Mouse (Mus musculus) liver, adult 2 months (tissue): ENCODE data around the gene Mpp6. TPM values are rescaled to one million over a fixed set of nuclear protein-coding genes. Genes with fewer than 3 reads are reported as not detected.

Experiments used
- DNase-seq: peaks from one replicate; pipeline ENCODE4 v3.0.0-alpha.2; 2011; ENCODE audit warnings: low read depth, low spot score; ENCODE audit errors: extremely low read depth
- H3K27ac ChIP-seq: fragments of 200-500 bp; replicated peaks from 2 replicates; pipeline ENCODE4 v1.5.1; 2012; ENCODE audit warnings: low read depth, mild to moderate bottlenecking, control low read depth, inconsistent platforms, low read length; ENCODE audit not compliant: insufficient read depth
- H3K27me3 ChIP-seq: fragments of 200-500 bp; 2 replicates; pipeline ENCODE4 v1.6.1; 2012; ENCODE audit warnings: mild to moderate bottlenecking, moderate library complexity, low read length, inconsistent platforms; ENCODE audit not compliant: control insufficient read depth, insufficient read depth
- H3K36me3 ChIP-seq: fragments of 200-500 bp; 2 replicates; pipeline ENCODE4 v1.6.1; 2012; ENCODE audit warnings: low read length, inconsistent platforms; ENCODE audit not compliant: control insufficient read depth, insufficient read depth
- H3K4me1 ChIP-seq: fragments of 200-500 bp; 2 replicates; pipeline ENCODE4 v1.6.1; 2011; ENCODE audit warnings: low read length; ENCODE audit not compliant: control insufficient read depth, insufficient read depth
- H3K4me3 ChIP-seq: fragments of 200-500 bp; 2 replicates; pipeline ENCODE4 v1.5.1; 2011; ENCODE audit warnings: low read depth, mild to moderate bottlenecking, control low read depth, low read length, moderate library complexity; ENCODE audit not compliant: insufficient read depth
- H3K79me2 ChIP-seq: fragments of 200-500 bp; 2 replicates; pipeline ENCODE4 v1.6.1; 2012; ENCODE audit warnings: inconsistent platforms, mild to moderate bottlenecking, low read length, moderate library complexity; ENCODE audit not compliant: control insufficient read depth, insufficient read depth
- H3K9ac ChIP-seq: fragments of 200-500 bp; 2 replicates; pipeline ENCODE4 v1.6.1; 2012; ENCODE audit warnings: low read depth, mild to moderate bottlenecking, control low read depth, inconsistent platforms, low read length
- CTCF ChIP-seq: fragments of 200-500 bp; IDR thresholded peaks from 2 replicates; pipeline ENCODE4 v1.5.1; 2011; ENCODE audit warnings: low read depth, low read length, control low read depth
- POLR2A ChIP-seq: fragments of 200-500 bp; IDR thresholded peaks from 2 replicates; pipeline ENCODE4 v1.6.1; 2011; ENCODE audit warnings: low read length, control low read depth; ENCODE audit not compliant: insufficient read depth; ENCODE audit errors: extremely low read depth
- WGBS: fragments of 180-500 bp; shearing (Covaris S2); methylation state at CpG from one replicate; pipeline ENCODE4 v1.1.7; 2018; 5-methylcytosine and 5-hydroxymethylcytosine counted together
- polyA plus RNA-seq: library from polyadenylated mRNA; depleted of rRNA; stranded (reverse); fragments of >200 nt; gene quantifications from 2 replicates; pipeline ENCODE4 v1.2.3, GENCODE M21; 2012
- total RNA-seq: library from RNA; depleted of rRNA; stranded (reverse); fragments of >200 nt; gene quantifications from 2 replicates; pipeline ENCODE4 v1.2.3, GENCODE M21; 2014

Gene Mpp6
- total and polyA plus RNA-seq, 2 experiments = 17.9 to 68.2 TPM

DNA sequence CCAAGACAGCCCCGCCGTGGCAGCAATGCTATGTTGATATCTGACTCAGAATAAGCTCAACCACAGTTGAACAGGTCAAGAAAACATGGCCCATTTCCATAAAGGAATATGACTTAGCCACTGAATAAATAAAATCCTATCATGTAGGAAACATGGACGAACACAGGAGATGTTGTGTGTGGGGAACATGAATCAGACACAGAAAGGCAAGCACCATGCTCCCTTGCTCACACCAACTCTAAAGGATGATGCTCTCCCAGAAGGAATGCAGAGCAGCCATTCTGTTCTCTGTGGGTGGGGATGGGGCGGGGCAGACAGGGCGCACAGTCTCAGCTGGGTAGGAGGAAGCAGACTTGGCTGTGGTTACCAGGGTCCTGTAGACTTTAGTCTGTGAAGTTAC lies 115.2 kb downstream of the Mpp6 start:
- TF ChIP-seq CTCF (no peak), POLR2A (no peak)
- DNase-seq = no peak
- no peaks in the 10 kb centered on the region for H3K36me3 ChIP-seq

DNA sequence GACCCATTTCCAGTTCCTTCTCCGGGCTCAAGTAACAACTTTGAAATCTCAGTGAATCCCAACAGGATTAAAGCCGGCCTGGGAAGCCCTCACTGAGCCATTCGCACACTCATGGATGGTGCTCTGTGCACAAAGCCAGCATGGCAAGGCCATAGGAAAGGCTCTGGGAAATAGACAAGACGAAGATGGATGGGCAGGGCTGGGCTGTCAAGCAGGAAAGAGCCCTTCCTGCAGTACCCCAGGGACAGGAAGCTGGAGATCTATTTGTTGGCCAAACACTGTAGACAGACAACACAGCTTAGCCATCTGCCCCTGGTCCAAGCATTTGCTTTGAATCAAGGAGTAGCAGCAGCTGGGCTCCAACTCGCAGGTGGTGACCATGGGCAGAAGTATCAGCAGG lies 118.1 kb downstream of the Mpp6 start:
- Histone ChIP-seq H3K27me3 (no peaks in the 10 kb centered on the region), H3K36me3 (no peaks in the 10 kb centered on the region), H3K79me2 (no peaks in the 10 kb centered on the region), H3K27ac (no peak overlapping the region), H3K4me1 (no peaks in the 10 kb centered on the region), H3K4me3 (no peak overlapping the region), H3K9ac (no peak overlapping the region)
- no peak for DNase-seq
- TF ChIP-seq POLR2A = no peak
- no peak for TF ChIP-seq CTCF
- 81% methylated on average over 5 of the region's 5 CpGs for WGBS

More for the DNA sequence above, 115.2 kb downstream of the Mpp6 start:
- WGBS = 97% methylated on average over 5 of the region's 5 CpGs
- H3K4me1 ChIP-seq = no peaks in the 10 kb centered on the region
- no peak overlapping the region for H3K9ac ChIP-seq
- H3K27me3 ChIP-seq = no peaks in the 10 kb centered on the region
- H3K4me3 ChIP-seq = no peak overlapping the region
- no peaks in the 10 kb centered on the region for H3K79me2 ChIP-seq
- H3K27ac ChIP-seq = no peak overlapping the region

DNA sequence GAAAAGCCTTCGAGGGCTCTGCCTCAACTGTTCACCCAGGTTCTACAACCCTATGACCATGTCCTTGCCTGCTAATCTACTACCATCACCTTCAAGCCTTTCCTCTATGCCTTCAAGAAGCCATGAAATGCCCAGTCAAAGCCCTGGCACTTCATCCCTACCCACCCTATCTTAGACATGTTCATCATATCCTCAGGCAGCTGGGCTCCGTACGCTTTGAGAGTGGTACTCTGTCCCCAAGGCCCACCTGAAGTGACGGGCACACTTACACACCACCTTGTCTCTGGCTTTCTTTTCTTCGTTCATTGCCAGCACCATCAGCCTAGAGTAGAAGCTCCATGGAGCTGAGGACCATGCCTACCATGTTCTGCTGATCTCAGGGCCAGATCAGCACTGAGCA lies 121.2 kb downstream of the Mpp6 start:
- Histone ChIP-seq H3K36me3 (no peaks in the 10 kb centered on the region), H3K4me1 (no peaks in the 10 kb centered on the region), H3K27ac (no peak overlapping the region), H3K79me2 (no peaks in the 10 kb centered on the region), H3K9ac (no peak overlapping the region), H3K27me3 (no peaks in the 10 kb centered on the region), H3K4me3 (no peak overlapping the region)
- DNase-seq = no peak
- TF ChIP-seq CTCF = no peak
- TF ChIP-seq POLR2A = no peak
- WGBS = 89% methylated on average over 5 of the region's 5 CpGs

DNA sequence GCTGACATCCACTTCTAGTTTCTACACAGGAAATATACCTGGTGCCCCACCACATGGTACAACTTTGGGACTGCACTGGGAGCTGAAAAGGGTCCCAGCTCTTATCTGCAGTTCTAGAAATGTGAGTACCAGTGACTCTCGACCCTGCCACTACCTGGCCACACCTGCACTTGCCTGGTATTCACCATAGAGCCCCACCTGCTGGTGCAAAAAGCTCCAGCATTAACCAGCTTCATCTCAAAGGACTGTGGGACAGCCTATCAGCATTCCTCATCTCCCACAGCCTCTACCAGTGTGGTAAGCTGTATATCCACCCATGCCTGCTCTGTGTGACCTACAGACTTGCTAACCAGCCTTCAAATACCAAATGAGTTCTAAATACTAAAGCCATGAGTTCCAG lies 122.9 kb downstream of the Mpp6 start:
- Histone ChIP-seq H3K36me3 (no peaks in the 10 kb centered on the region), H3K4me3 (no peak overlapping the region), H3K27me3 (no peaks in the 10 kb centered on the region), H3K4me1 (no peaks in the 10 kb centered on the region), H3K79me2 (no peaks in the 10 kb centered on the region), H3K9ac (no peak overlapping the region), H3K27ac (no peak overlapping the region)
- no peak for DNase-seq
- TF ChIP-seq CTCF = no peak
- TF ChIP-seq POLR2A = no peak
- WGBS = 61% methylated on average over 1 of the region's 1 CpGs

DNA sequence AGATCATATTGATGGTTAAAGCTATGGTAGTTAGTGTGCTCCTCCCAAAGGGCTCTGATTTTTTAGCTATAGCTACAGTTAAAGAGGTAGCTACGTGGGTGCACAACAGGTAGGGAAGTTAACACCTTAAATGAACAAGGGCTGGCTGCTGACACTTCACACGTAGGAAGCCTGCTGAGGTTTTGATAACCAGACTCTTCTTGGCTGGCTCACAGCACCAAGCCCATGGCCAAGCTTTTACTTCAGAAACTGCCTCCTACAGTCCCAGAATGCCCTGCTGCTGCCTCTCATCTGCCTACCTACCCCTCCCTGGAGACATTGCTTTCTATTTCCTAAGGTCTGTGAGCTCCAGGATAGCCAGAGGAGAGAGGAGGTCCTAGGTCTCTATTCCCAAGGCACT lies 127.9 kb downstream of the Mpp6 start:
- Histone ChIP-seq H3K36me3 (no peaks in the 10 kb centered on the region), H3K9ac (no peak overlapping the region), H3K79me2 (no peaks in the 10 kb centered on the region), H3K27ac (no peak overlapping the region), H3K4me1 (no peaks in the 10 kb centered on the region), H3K27me3 (no peaks in the 10 kb centered on the region), H3K4me3 (no peak overlapping the region)
- no peak for DNase-seq
- 72% methylated on average over 2 of the region's 2 CpGs for WGBS
- TF ChIP-seq POLR2A (no peak), CTCF (no peak)

DNA sequence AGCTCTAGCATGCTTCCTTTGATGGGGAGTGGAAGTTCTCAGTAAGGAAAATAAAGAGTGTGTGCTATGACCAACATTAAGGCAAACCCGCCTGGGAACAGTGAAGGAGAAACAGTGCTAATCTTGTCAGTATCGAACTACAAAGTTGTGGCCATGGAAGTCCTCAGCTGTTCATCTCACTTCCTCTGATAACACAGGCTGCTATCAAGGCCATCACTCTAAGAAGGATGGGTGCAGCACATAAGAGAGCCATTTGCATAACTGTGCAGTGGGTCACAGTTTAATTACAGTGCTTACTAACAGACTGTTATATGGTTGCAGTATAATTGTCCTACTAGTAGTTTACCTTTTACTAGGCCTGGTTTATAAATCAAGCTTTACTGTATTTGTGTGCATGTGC lies 129.9 kb downstream of the Mpp6 start:
- Histone ChIP-seq H3K4me1 (no peaks in the 10 kb centered on the region), H3K27me3 (no peaks in the 10 kb centered on the region), H3K9ac (no peak overlapping the region), H3K79me2 (no peaks in the 10 kb centered on the region), H3K27ac (no peak overlapping the region), H3K36me3 (no peaks in the 10 kb centered on the region), H3K4me3 (no peak overlapping the region)
- no peak for DNase-seq
- TF ChIP-seq CTCF (no peak), POLR2A (no peak)
- WGBS = 97% methylated on average over 2 of the region's 2 CpGs
